Mouse (Mus musculus) urinary bladder, adult 18-20 months (tissue): ENCODE data around the gene Vegfc.

Experiments used
- DNase-seq, 2 experiments: peaks; one replicate each; pipeline ENCODE4 v3.0.0; 2022; ENCODE audit warnings: low spot score in 2 of 2, mixed read lengths in 2 of 2

Gene Vegfc

GRCm38 (mm10) chr8:54185927-54186326, 108.5 kb downstream of the Vegfc start:
- DNase-seq: no peak

DNA sequence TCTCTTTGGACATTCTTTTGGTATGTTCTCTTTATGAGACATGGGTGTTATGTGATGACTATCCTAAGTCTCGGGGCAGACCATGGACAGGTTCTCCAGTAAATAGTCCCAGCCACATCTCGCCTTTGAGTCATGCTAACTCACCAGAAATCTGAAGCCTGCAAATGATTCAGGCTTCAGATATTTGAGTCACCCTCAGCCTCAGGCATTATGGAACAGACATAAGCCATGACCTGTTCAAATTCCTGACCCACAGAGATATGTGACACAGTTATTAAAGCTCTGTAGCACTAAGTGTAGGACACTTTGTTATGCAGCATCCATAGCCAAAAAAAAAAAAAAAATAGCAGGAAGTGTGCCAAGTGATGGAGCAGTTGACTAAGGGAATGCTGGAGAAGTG, 138.8 kb downstream of the Vegfc start:
- no peak for DNase-seq

DNA sequence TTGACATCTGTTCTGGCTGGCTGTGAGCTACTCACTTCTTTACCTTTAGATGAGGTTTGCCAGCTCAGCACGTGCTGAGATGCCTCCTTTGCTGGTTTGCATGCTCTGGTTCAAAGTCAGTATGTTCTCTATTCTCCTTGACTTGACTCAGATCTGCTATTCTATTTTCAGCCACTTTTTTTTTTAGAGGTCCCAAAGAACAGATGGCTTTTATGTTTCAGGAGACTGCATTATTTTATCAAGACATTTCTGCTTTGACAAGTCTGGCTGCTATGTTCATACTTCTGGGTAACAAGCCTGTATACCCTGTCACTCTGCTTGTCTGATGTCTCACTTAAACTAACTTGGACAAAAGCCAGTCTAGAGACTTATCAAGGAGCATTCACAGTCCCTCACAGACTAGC, 151.4 kb downstream of the Vegfc start:
- DNase-seq: no peak

DNA sequence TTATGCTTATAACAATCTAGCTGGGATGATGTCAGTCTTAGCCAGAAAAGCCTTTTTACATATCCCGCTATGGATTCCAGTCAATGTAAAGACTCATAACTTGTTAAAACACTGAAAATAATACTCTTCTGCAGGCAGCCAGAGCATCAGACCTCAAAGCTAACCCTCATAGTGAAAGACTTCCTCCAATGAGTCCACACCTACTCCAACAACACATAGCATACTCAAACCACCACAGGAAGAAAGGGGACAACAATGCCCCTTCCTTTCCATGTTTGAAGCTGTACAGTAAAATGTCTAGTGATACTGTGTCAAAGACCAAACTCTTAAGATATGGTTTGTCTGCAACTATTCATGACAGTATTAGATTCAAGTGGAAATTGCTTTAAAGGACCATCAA, 153.2 kb downstream of the Vegfc start:
- DNase-seq: no peak

DNA sequence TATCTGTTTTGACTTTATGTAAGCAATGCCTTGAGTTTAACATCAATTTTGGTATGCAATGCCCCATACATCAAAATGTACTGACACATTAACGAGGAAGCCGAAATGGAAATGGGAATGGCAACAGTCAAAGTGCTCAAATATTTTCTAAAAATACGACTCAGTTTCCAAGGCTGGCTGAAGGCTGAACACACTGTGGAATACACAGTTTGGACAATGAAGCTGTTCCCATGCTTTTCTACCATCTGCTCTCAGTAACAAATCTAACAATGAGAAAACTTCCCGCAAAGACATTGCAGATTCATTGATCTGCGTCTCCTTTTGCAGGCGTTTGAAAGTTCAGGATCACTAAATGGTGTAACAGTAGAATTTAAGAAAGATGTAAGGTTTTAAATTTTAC, 155.9 kb downstream of the Vegfc start:
- DNase-seq: no peak
